Mouse (Mus musculus) kidney, embryonic 16.5 days (tissue): ENCODE results near the gene Ociad2. TPM values are rescaled to one million over a fixed set of nuclear protein-coding genes. Genes with fewer than 3 reads are reported as not detected.
"Not testable (repeated sequence)": the region's sequence is repeated elsewhere in the genome, so short reads cannot be mapped to it uniquely, and the experiment has no call there.

ENCODE experiments used
- ATAC-seq: fragments of 200-750 bp; cut with Nextera tagmentation; 2 replicates; pipeline ENCODE4 v1.8.0; 2017; ENCODE audit warnings: moderate TSS enrichment; ENCODE audit not compliant: low FRiP score, low TSS enrichment
- H3K27ac ChIP-seq: fragments of 300-500 bp; sonication (generic); 2 replicates; pipeline ENCODE4 v1.5.1; 2014; ENCODE audit warnings: low read length
- H3K27me3 ChIP-seq: fragments of 300-500 bp; sonication (generic); 2 replicates; pipeline ENCODE4 v1.6.1; 2014; ENCODE audit warnings: low read length, control low read depth, mixed read lengths; ENCODE audit not compliant: insufficient read depth
- H3K36me3 ChIP-seq: fragments of 300-500 bp; sonication (generic); 2 replicates; pipeline ENCODE4 v1.6.1; 2014; ENCODE audit warnings: low read length, control low read depth, mixed read lengths; ENCODE audit not compliant: insufficient read depth
- H3K4me1 ChIP-seq: fragments of 300-500 bp; sonication (generic); 2 replicates; pipeline ENCODE4 v1.6.1; 2014; ENCODE audit warnings: low read length, control low read depth, mixed read lengths; ENCODE audit not compliant: insufficient read depth
- H3K4me2 ChIP-seq: fragments of 300-500 bp; sonication (generic); replicated peaks from 2 replicates; pipeline ENCODE4 v1.6.1; 2014; ENCODE audit warnings: low read depth, low read length
- H3K4me3 ChIP-seq: fragments of 300-500 bp; sonication (generic); 2 replicates; pipeline ENCODE4 v1.5.1; 2014; ENCODE audit warnings: mild to moderate bottlenecking, low read length
- H3K9ac ChIP-seq: fragments of 300-500 bp; sonication (generic); replicated peaks from 2 replicates; pipeline ENCODE4 v1.6.1; 2014; ENCODE audit warnings: low read length
- H3K9me3 ChIP-seq: fragments of 300-500 bp; sonication (generic); 2 replicates; pipeline ENCODE4 v1.6.1; 2016; ENCODE audit warnings: low read length, control low read depth
- WGBS: fragments of 180-500 bp; shearing (Covaris S2); extraction: QIAGEN DNeasy Blood & Tissue Kit; methylation state at CpG from one replicate; pipeline ENCODE4 v1.1.7; 2014; 5-methylcytosine and 5-hydroxymethylcytosine counted together
- polyA plus RNA-seq: library from polyadenylated mRNA; unstranded; fragments of >200 nt; fragmentation: Nextera tagmentation; extraction: Ambion mirVana; gene quantifications from 2 replicates; pipeline ENCODE4 v1.2.1, GENCODE M21; 2015

The Ociad2 gene
- polyA plus RNA-seq, 1 experiment from 2014 or later = 11.4 TPM

GRCm38 (mm10) chr5:73339779-73340722 is 777 bp downstream of the Ociad2 start:
- 84% methylated on average over 9 of the region's 9 CpGs for WGBS
- H3K36me3 ChIP-seq = no peaks in the 10 kb centered on the region
- no peak overlapping the region for H3K4me3 ChIP-seq
- peaks cover 4% of the 10 kb centered on the region; the same call in 1 of the 2 replicates for H3K4me1 ChIP-seq
- no peaks in the 10 kb centered on the region for H3K9me3 ChIP-seq
- H3K4me2 ChIP-seq = no peak overlapping the region
- ATAC-seq = no peak
- 0 out of 2 replicates have a peak, but pooled peaks cover 3% of the 10 kb centered on the region for H3K27me3 ChIP-seq
- no peak overlapping the region for H3K27ac ChIP-seq
- H3K9ac ChIP-seq = no peak overlapping the region

- Histone ChIP-seq H3K4me1 (peaks cover 4% of the 10 kb centered on the region; the same call in 1 of the 2 replicates), H3K4me3 (peak overlapping the region; percentile 62), H3K4me2 (peak overlapping the region; percentile 86), H3K27me3 (0 out of 2 replicates have a peak, but pooled peaks cover 3% of the 10 kb centered on the region), H3K9ac (peak overlapping the region; percentile 68), H3K36me3 (no peaks in the 10 kb centered on the region), H3K27ac (no peak overlapping the region), H3K9me3 (no peaks in the 10 kb centered on the region)
- WGBS = 52% methylated on average over 14 of the region's 14 CpGs
- peak; percentile 52; the same call in 1 of the 2 replicates for ATAC-seq
These were observed 2.0 kb downstream of the Ociad2 start for GRCm38 (mm10) chr5:73338832-73339163.

- ATAC-seq = peak; percentile 62
- Histone ChIP-seq H3K27ac (no peak overlapping the region), H3K36me3 (no peaks in the 10 kb centered on the region), H3K4me2 (peak overlapping the region; percentile 86), H3K9me3 (no peaks in the 10 kb centered on the region), H3K9ac (peak overlapping the region; percentile 68), H3K4me1 (peaks cover 4% of the 10 kb centered on the region; the same call in 1 of the 2 replicates), H3K27me3 (0 out of 2 replicates have a peak, but pooled peaks cover 3% of the 10 kb centered on the region), H3K4me3 (peak overlapping the region; percentile 62)
- WGBS = 3% methylated on average over 40 of the region's 41 CpGs
These were observed 2.6 kb downstream of the Ociad2 start for GRCm38 (mm10) chr5:73337961-73338831.

- Histone ChIP-seq H3K27ac (no peak overlapping the region), H3K27me3 (0 out of 2 replicates have a peak, but pooled peaks cover 3% of the 10 kb centered on the region), H3K4me1 (peaks cover 4% of the 10 kb centered on the region; the same call in 1 of the 2 replicates), H3K4me2 (no peak overlapping the region), H3K9ac (no peak overlapping the region), H3K36me3 (no peaks in the 10 kb centered on the region), H3K4me3 (no peak overlapping the region), H3K9me3 (no peaks in the 10 kb centered on the region)
- 36% methylated on average over 5 of the region's 5 CpGs for WGBS
- no peak for ATAC-seq
These were observed 4.4 kb downstream of the Ociad2 start for GRCm38 (mm10) chr5:73336448-73336847.

GRCm38 (mm10) chr5:73331002-73331401 is 9.8 kb downstream of the Ociad2 start:
- H3K27ac ChIP-seq = no peak overlapping the region
- WGBS = 18% methylated on average over 4 of the region's 4 CpGs
- no peak for ATAC-seq

GRCm38 (mm10) chr5:73324526-73325170 is 16.2 kb downstream of the Ociad2 start:
- no peaks in the 10 kb centered on the region for H3K9me3 ChIP-seq
- no peaks in the 10 kb centered on the region for H3K36me3 ChIP-seq
- no peak overlapping the region for H3K4me3 ChIP-seq
- no peaks in the 10 kb centered on the region for H3K27me3 ChIP-seq
- H3K4me2 ChIP-seq = no peak overlapping the region
- no peaks in the 10 kb centered on the region for H3K4me1 ChIP-seq
- WGBS = 54% methylated on average over 8 of the region's 8 CpGs
- no peak overlapping the region for H3K27ac ChIP-seq
- no peak; the same call in 1 of the 2 replicates for ATAC-seq
- H3K9ac ChIP-seq = no peak overlapping the region

More at GRCm38 (mm10) chr5:73331002-73331401, 9.8 kb downstream of the Ociad2 start:
- Histone ChIP-seq H3K4me2 (no peak overlapping the region), H3K4me3 (no peak overlapping the region), H3K4me1 (peaks cover 5% of the 10 kb centered on the region; the same call in 1 of the 2 replicates), H3K9ac (no peak overlapping the region), H3K36me3 (no peaks in the 10 kb centered on the region), H3K27me3 (no peaks in the 10 kb centered on the region), H3K9me3 (no peaks in the 10 kb centered on the region)

GRCm38 (mm10) chr5:73323602-73324001 is 17.2 kb downstream of the Ociad2 start:
- no peak for ATAC-seq
- H3K9me3 ChIP-seq = no peaks in the 10 kb centered on the region
- H3K4me2 ChIP-seq = no peak overlapping the region
- H3K27ac ChIP-seq = no peak overlapping the region
- H3K36me3 ChIP-seq = no peaks in the 10 kb centered on the region
- no peak overlapping the region for H3K9ac ChIP-seq
- no peaks in the 10 kb centered on the region for H3K27me3 ChIP-seq
- H3K4me1 ChIP-seq = no peaks in the 10 kb centered on the region
- 76% methylated on average over 5 of the region's 5 CpGs for WGBS
- H3K4me3 ChIP-seq = no peak overlapping the region

GRCm38 (mm10) chr5:73322684-73323083 is 18.1 kb downstream of the Ociad2 start:
- not testable (repeated sequence) for H3K4me2 ChIP-seq, H3K9me3 ChIP-seq, H3K27me3 ChIP-seq, H3K27ac ChIP-seq, H3K4me3 ChIP-seq, ATAC-seq, H3K9ac ChIP-seq, H3K4me1 ChIP-seq, H3K36me3 ChIP-seq
- WGBS = 97% methylated on average over 1 of the region's 1 CpGs

GRCm38 (mm10) chr5:73319306-73319705 is 21.5 kb downstream of the Ociad2 start:
- ATAC-seq = no peak

More at GRCm38 (mm10) chr5:73319306-73319705, 21.5 kb downstream of the Ociad2 start:
- Histone ChIP-seq H3K27ac (no peak overlapping the region), H3K4me2 (no peak overlapping the region), H3K9ac (no peak overlapping the region), H3K9me3 (no peaks in the 10 kb centered on the region), H3K4me3 (no peak overlapping the region), H3K4me1 (no peaks in the 10 kb centered on the region), H3K27me3 (no peaks in the 10 kb centered on the region), H3K36me3 (peaks cover 25% of the 10 kb centered on the region; the same call in 1 of the 2 replicates)
- 96% methylated on average over 5 of the region's 5 CpGs for WGBS
